Mouse (Mus musculus): ENCODE measurements at regions not wholly inside any gene's neighbourhood (a gene's known extent, or its start where the extent isn't known, plus 50 kb on each side); places are given as distances from the start of the nearest gene placed in this dataset.

- TF ChIP-seq CTCF (IDR thresholded peaks at IDR 0.05; ENCODE audit: low read depth, low read length): no peak
- no peak for TF ChIP-seq POLR2A (IDR thresholded peaks at IDR 0.05; ENCODE audit: borderline replicate concordance, low read depth, low read length)
Measured at GRCm38 (mm10) chr15:68014605-68015305, 1514.0 kb upstream of the Lrrc6 start.
